Mouse (Mus musculus): Measurements from ENCODE around the gene Srrm2. TPM values are rescaled to one million over a fixed set of nuclear protein-coding genes. Genes with fewer than 3 reads are reported as not detected.

Srrm2 gene
- polyA plus RNA-seq, 1 experiment = 286 TPM

- H3K27me3 ChIP-seq (ENCODE audit: control insufficient read depth, insufficient read depth, low read length) = no peaks in the 10 kb centered on the region
- no peak overlapping the region for H3K27ac ChIP-seq (ENCODE audit: control insufficient read depth, insufficient read depth, low read depth, low read length)
- no peak for TF ChIP-seq POLR2A (IDR thresholded peaks at IDR 0.05; ENCODE audit: control insufficient read depth, low read depth, low read length)
- no peak for TF ChIP-seq CTCF (IDR thresholded peaks at IDR 0.05; ENCODE audit: control insufficient read depth, insufficient read depth, insufficient replicate concordance, low read depth, low read length)
- no peaks in the 10 kb centered on the region for H3K36me3 ChIP-seq (ENCODE audit: control insufficient read depth, insufficient read depth, low read length)
- no peaks in the 10 kb centered on the region for H3K4me1 ChIP-seq (ENCODE audit: control insufficient read depth, insufficient read depth, low read length)
- no peak overlapping the region for H3K4me3 ChIP-seq (ENCODE audit: control insufficient read depth, low read depth, low read length)
Observed at GRCm38 (mm10) chr17:23777141-23777540, 13.2 kb upstream of the Srrm2 start.

GRCm38 (mm10) chr17:23778447-23778846 lies 11.9 kb upstream of the Srrm2 start:
- no peaks in the 10 kb centered on the region for H3K4me1 ChIP-seq (ENCODE audit: control insufficient read depth, insufficient read depth, low read length)
- H3K36me3 ChIP-seq (ENCODE audit: control insufficient read depth, insufficient read depth, low read length) = no peaks in the 10 kb centered on the region
- no peak overlapping the region for H3K27ac ChIP-seq (ENCODE audit: control insufficient read depth, insufficient read depth, low read depth, low read length)
- TF ChIP-seq POLR2A (IDR thresholded peaks at IDR 0.05; ENCODE audit: control insufficient read depth, low read depth, low read length) (no peak), CTCF (IDR thresholded peaks at IDR 0.05; ENCODE audit: control insufficient read depth, insufficient read depth, insufficient replicate concordance, low read depth, low read length) (no peak)
- no peak overlapping the region for H3K4me3 ChIP-seq (ENCODE audit: control insufficient read depth, low read depth, low read length)
- H3K27me3 ChIP-seq (ENCODE audit: control insufficient read depth, insufficient read depth, low read length) = no peaks in the 10 kb centered on the region

- no peak overlapping the region for H3K4me3 ChIP-seq (ENCODE audit: control insufficient read depth, low read depth, low read length)
- H3K4me1 ChIP-seq (ENCODE audit: control insufficient read depth, insufficient read depth, low read length) = peaks cover 10% of the 10 kb centered on the region
- TF ChIP-seq POLR2A (IDR thresholded peaks at IDR 0.05; ENCODE audit: control insufficient read depth, low read depth, low read length) = no peak
- TF ChIP-seq CTCF (IDR thresholded peaks at IDR 0.05; ENCODE audit: control insufficient read depth, insufficient read depth, insufficient replicate concordance, low read depth, low read length) = no peak
- no peaks in the 10 kb centered on the region for H3K36me3 ChIP-seq (ENCODE audit: control insufficient read depth, insufficient read depth, low read length)
- no peaks in the 10 kb centered on the region for H3K27me3 ChIP-seq (ENCODE audit: control insufficient read depth, insufficient read depth, low read length)
- no peak overlapping the region for H3K27ac ChIP-seq (ENCODE audit: control insufficient read depth, insufficient read depth, low read depth, low read length)
Observed at GRCm38 (mm10) chr17:23783352-23783751, 7.0 kb upstream of the Srrm2 start.

- no peaks in the 10 kb centered on the region for H3K36me3 ChIP-seq (ENCODE audit: control insufficient read depth, insufficient read depth, low read length)
- peaks cover 12% of the 10 kb centered on the region for H3K4me1 ChIP-seq (ENCODE audit: control insufficient read depth, insufficient read depth, low read length)
- TF ChIP-seq POLR2A (IDR thresholded peaks at IDR 0.05; ENCODE audit: control insufficient read depth, low read depth, low read length) = no peak
- TF ChIP-seq CTCF (IDR thresholded peaks at IDR 0.05; ENCODE audit: control insufficient read depth, insufficient read depth, insufficient replicate concordance, low read depth, low read length) = no peak
- H3K27me3 ChIP-seq (ENCODE audit: control insufficient read depth, insufficient read depth, low read length) = no peaks in the 10 kb centered on the region
- no peak within 1 kb of the TSS for H3K27ac ChIP-seq (ENCODE audit: control insufficient read depth, insufficient read depth, low read depth, low read length)
- H3K4me3 ChIP-seq (ENCODE audit: control insufficient read depth, low read depth, low read length) = peak within 1 kb of the TSS; percentile 70
Observed at GRCm38 (mm10) chr17:23785561-23786471, 4.5 kb upstream of the Srrm2 start, which contains the start of gene Flywch2. Gene Flywch2 (minus strand): TSS chr17:23786081.

GRCm38 (mm10) chr17:23786510-23786931 lies 3.8 kb upstream of the Srrm2 start:
- H3K27me3 ChIP-seq (ENCODE audit: control insufficient read depth, insufficient read depth, low read length) = no peaks in the 10 kb centered on the region
- no peaks in the 10 kb centered on the region for H3K36me3 ChIP-seq (ENCODE audit: control insufficient read depth, insufficient read depth, low read length)
- no peak overlapping the region for H3K27ac ChIP-seq (ENCODE audit: control insufficient read depth, insufficient read depth, low read depth, low read length)
- peaks cover 14% of the 10 kb centered on the region for H3K4me1 ChIP-seq (ENCODE audit: control insufficient read depth, insufficient read depth, low read length)
- TF ChIP-seq CTCF (IDR thresholded peaks at IDR 0.05; ENCODE audit: control insufficient read depth, insufficient read depth, insufficient replicate concordance, low read depth, low read length) (no peak), POLR2A (IDR thresholded peaks at IDR 0.05; ENCODE audit: control insufficient read depth, low read depth, low read length) (no peak)
- H3K4me3 ChIP-seq (ENCODE audit: control insufficient read depth, low read depth, low read length) = peak overlapping the region; percentile 14

- no peak overlapping the region for H3K27ac ChIP-seq (ENCODE audit: control insufficient read depth, insufficient read depth, low read depth, low read length)
- TF ChIP-seq POLR2A (IDR thresholded peaks at IDR 0.05; ENCODE audit: control insufficient read depth, low read depth, low read length) (no peak), CTCF (IDR thresholded peaks at IDR 0.05; ENCODE audit: control insufficient read depth, insufficient read depth, insufficient replicate concordance, low read depth, low read length) (no peak)
Observed at GRCm38 (mm10) chr17:23788973-23789372, 1.4 kb upstream of the Srrm2 start.

GRCm38 (mm10) chr17:23789749-23790268 lies 523 bp upstream of the Srrm2 start:
- Histone ChIP-seq H3K4me1 (ENCODE audit: control insufficient read depth, insufficient read depth, low read length) (peaks cover 14% of the 10 kb centered on the region), H3K4me3 (ENCODE audit: control insufficient read depth, low read depth, low read length) (no peak overlapping the region; the same call in 1 of the 2 replicates), H3K27me3 (ENCODE audit: control insufficient read depth, insufficient read depth, low read length) (no peaks in the 10 kb centered on the region), H3K27ac (ENCODE audit: control insufficient read depth, insufficient read depth, low read depth, low read length) (no peak overlapping the region; the same call in 1 of the 2 replicates), H3K36me3 (ENCODE audit: control insufficient read depth, insufficient read depth, low read length) (no peaks in the 10 kb centered on the region)
- TF ChIP-seq CTCF (IDR thresholded peaks at IDR 0.05; ENCODE audit: control insufficient read depth, insufficient read depth, insufficient replicate concordance, low read depth, low read length) = no peak
- TF ChIP-seq POLR2A (IDR thresholded peaks at IDR 0.05; ENCODE audit: control insufficient read depth, low read depth, low read length) = no peak

More at GRCm38 (mm10) chr17:23788973-23789372, 1.4 kb upstream of the Srrm2 start:
- no peak overlapping the region for H3K4me3 ChIP-seq (ENCODE audit: control insufficient read depth, low read depth, low read length)
- no peaks in the 10 kb centered on the region for H3K36me3 ChIP-seq (ENCODE audit: control insufficient read depth, insufficient read depth, low read length)
- H3K27me3 ChIP-seq (ENCODE audit: control insufficient read depth, insufficient read depth, low read length) = no peaks in the 10 kb centered on the region
- H3K4me1 ChIP-seq (ENCODE audit: control insufficient read depth, insufficient read depth, low read length) = peaks cover 14% of the 10 kb centered on the region
